Mouse (Mus musculus) gastrocnemius, adult 2 months (tissue): Measurements from ENCODE around the gene Stxbp3. TPM values are rescaled to one million over a fixed set of nuclear protein-coding genes. Genes with fewer than 3 reads are reported as not detected.
"Not testable (repeated sequence)": the region's sequence is repeated elsewhere in the genome, so short reads cannot be mapped to it uniquely, and the experiment has no call there.

ENCODE experiments used
- DNase-seq: peaks from one replicate; pipeline ENCODE4 v3.0.0; 2022
- H3K27ac ChIP-seq: fragments of 200-600 bp; 2 replicates; pipeline ENCODE4 v1.8.1; 2022; ENCODE audit warnings: mild to moderate bottlenecking
- H3K4me3 ChIP-seq: fragments of 200-600 bp; 2 replicates; pipeline ENCODE4 v1.8.1; 2022; ENCODE audit warnings: mild to moderate bottlenecking, moderate library complexity
- CTCF ChIP-seq: fragments of 200-600 bp; IDR thresholded peaks from 2 replicates; pipeline ENCODE4 v1.8.1; 2022; ENCODE audit warnings: antibody characterized with exemption, mild to moderate bottlenecking, moderate library complexity
- intact Hi-C: fragments of 180-260 bp; cut with DNase I; formaldehyde crosslinking; loops from one replicate; pipeline ENCODE4 v1.15.1; 2025
- long read RNA-seq, 2 experiments: library from polyadenylated mRNA; stranded (forward); transcript quantifications; one replicate each; pipeline ENCODE4 v2.0.0; 2021
- total RNA-seq, 2 experiments: library from RNA; stranded (reverse); gene quantifications; 2 replicates each; pipeline ENCODE4 v1.2.3; 2021

Gene Stxbp3
- total RNA-seq: 10 to 100 TPM; 30.5 to 40.4 TPM
- long read RNA-seq, experiment 1, transcript Stxbp3-201 (19 exons, 2,419 nt): major isoform, 29 of 34 reads
- long read RNA-seq, experiment 1, partial matches to known transcripts: 1 of 34 reads
- long read RNA-seq, experiment 1, other reads (novel, unspliced or antisense): 4 of 34 reads
- long read RNA-seq, experiment 2, transcript Stxbp3-201 (19 exons, 2,419 nt): major isoform, 36 of 43 reads
- long read RNA-seq, experiment 2, partial matches to known transcripts: 3 of 43 reads
- long read RNA-seq, experiment 2, other reads (novel, unspliced or antisense): 4 of 43 reads

DNA sequence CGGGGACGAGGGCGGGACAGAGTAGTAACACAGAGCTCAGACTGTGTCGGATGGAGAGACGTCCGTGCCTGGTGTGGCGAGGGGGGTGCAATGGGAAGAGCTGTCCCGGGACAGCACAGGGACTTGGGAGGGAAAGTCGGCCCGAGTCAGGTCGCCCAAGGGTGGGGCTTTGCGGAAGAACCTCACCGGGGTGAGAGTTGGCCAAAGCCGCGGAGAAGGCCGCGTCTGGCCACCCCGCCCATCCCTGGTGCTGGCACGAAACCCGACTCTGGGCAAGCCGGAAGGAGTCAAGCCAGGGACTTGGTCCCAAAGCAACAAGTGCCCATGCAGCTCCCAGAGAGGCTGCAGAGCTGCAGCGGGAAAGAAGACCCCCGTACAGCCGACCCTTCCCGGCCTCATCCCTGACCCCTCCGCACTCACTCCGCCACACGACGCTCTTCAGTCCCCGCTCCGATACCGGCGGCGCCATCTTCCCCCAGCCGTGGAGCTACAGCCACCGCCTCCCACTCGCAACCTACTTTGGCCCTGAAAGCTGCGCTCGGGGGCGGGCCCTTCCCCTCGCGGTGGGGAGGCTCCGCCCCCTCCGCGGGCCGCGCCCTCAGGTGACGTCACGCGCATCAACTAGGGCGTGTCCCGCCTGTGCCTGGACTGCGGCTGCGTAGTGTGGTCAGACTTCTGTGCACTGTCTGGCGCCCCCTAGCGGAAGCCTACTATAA lies at the start of gene Stxbp3:
Stxbp3 (minus strand) TSS at position 527 of the 716 bp plus-strand sequence.
- peak; percentile 98 for TF ChIP-seq CTCF
- H3K27ac ChIP-seq: peak within 1 kb of the TSS; percentile 99
- intact Hi-C loops: loop anchor here (5.0 kb wide), 1 partner anchor 67 kb away; no protein-coding TSS in a partner anchor
- H3K4me3 ChIP-seq: peak within 1 kb of the TSS; percentile 81
- DNase-seq: peak; percentile 99

DNA sequence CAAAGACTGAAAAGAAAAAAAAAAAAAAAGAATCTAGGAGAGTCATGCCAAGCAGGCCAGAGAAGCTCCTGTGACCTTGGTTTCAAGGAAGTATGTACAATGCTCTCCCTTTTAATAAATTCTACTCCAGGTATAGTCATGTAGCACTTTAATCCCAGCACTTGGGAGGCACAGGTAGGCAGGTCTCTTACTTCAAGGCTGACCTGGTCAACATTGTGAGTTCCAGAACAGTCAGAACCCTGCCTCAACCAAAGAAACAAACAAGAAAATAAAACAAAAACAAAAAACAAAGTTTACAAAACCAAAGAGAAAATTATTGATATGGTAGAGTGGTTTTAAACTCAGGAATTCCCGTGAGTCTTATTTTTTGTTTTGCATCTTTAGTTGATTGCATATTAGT lies 49.6 kb upstream of the Stxbp3 start, which contains the start of gene Fndc7:
Fndc7 (minus strand) TSS at position 101 of the 400 bp plus-strand sequence.
- TF ChIP-seq CTCF: no peak
- no peak within 1 kb of the TSS for H3K4me3 ChIP-seq
- no peak for DNase-seq
- H3K27ac ChIP-seq: no peak within 1 kb of the TSS
- intact Hi-C loops: no loop called here

DNA sequence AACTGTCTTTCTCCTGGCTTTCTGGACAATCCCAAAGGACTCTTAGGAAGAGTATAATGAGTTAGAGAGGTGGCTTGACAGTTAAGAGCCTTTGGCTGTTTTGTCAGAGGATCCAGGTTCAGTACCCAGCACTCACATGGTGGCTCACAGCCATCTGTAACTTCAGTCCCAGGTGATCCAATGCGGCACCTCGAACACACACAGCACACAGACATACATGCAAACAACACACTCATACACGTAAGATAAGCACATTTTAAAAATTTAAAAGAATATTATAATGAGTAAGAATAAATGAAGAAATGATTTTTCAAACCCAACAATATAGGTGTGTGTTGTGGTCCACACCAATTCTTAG lies 47.3 kb upstream of the Stxbp3 start:
- intact Hi-C loops: no loop called here
- DNase-seq: no peak
- no peak overlapping the region for H3K4me3 ChIP-seq
- no peak for TF ChIP-seq CTCF
- H3K27ac ChIP-seq: no peak overlapping the region

DNA sequence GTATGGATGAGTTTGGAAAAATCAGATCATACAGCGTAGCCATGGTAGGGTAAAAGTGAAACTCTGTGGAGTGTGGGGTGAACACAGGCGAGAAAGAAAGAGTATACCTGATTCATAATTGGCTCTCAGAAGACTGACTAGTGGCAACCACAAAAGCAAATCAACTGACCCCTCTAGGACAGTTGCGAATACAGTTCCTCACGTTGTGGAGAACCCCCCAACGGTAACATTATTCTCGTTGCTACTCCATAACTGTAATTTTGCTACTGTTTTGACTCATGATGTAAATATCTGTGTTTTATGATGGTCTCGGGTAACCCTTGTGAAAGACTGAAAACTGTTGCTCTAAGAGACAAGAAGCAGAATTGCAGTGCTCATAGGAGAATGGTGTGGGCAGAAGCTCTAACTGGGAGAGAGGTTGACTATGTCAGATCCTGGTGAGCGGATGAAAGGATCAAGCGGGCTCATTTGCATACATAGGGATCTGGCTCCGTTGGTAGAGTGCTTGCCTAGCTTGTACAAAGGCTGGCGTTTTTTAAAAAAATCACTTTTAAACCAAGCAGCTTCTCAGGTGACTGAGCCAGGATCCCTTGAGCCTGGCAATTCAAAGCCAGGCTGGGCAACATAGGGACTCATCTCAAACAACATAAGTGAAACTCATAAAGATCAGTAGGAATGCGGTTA lies 46.8 kb upstream of the Stxbp3 start:
- TF ChIP-seq CTCF: no peak
- intact Hi-C loops: no loop called here
- Histone ChIP-seq H3K27ac (no peak overlapping the region), H3K4me3 (no peak overlapping the region)
- DNase-seq: no peak

DNA sequence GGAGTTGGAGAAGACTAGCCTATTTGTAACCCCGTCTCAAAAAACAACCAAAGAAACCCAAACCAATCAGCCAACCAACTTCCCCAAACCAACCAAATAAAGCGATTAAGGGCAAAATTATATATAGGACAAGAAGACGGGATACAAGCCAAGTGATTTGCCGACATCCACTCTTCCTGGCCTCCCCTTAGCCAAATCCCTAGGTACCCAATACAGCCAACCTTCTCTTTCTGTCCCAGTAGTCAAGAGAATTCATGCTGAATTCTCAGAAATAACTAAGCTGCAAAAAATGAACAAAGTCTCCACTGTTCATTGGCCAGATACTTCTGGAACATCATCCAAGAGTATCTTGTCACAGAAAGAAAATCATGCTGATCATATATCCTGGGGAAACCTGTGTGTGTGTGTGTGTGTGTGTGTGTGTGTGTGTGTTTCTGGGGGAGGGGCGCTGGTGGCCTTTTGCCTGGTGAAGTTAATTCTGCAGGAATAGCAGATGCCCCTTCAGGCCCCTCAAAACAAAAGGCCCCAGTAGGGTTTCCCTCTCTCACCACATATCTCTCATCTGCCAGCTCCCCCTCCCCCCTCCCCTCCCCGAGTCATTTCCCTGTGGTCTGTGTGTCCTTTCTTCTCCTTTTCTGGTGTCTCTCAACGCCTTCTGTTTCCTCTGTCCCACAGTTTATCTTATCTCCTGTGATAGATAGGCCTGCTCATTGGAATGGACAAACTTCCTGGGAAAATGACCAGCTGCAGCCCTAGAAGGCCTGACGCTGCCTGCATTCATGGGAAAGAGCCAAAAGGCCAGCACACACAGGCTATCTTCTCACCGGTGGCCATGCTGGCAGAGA lies 45.6 kb upstream of the Stxbp3 start:
- no peak for DNase-seq
- Histone ChIP-seq H3K4me3 (no peak overlapping the region), H3K27ac (no peak overlapping the region)
- TF ChIP-seq CTCF: no peak
- intact Hi-C loops: no loop called here

DNA sequence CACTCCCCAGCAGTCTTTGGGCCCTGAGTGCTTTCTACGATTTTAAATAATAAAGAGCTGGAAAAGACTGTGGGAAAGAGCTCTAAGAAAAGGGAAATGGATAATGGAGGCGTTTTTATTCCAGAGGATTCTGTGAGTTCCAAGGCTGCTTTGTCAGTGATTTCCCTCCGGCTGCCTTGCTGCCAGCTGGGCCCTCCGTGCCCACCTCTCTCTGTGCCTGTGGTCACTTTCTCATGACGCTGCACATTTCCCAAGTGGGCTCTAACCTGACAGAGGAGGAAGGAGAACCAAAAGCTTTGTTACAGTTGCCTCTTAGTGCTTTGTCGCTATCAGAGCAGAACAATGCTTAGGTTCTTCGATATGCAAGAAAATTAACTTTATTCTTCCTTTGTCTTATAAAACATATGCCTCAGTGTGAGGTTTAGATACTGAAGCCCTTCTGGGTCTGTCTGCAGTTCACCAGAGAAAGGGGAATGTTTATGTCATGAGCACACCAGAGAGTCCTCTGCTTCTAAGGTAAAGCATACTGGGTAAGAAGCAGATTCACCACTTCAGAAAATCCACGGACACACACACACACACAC lies 44.5 kb upstream of the Stxbp3 start:
- intact Hi-C loops: no loop called here
- H3K27ac ChIP-seq: no peak overlapping the region
- no peak overlapping the region for H3K4me3 ChIP-seq
- no peak for DNase-seq
- no peak for TF ChIP-seq CTCF

DNA sequence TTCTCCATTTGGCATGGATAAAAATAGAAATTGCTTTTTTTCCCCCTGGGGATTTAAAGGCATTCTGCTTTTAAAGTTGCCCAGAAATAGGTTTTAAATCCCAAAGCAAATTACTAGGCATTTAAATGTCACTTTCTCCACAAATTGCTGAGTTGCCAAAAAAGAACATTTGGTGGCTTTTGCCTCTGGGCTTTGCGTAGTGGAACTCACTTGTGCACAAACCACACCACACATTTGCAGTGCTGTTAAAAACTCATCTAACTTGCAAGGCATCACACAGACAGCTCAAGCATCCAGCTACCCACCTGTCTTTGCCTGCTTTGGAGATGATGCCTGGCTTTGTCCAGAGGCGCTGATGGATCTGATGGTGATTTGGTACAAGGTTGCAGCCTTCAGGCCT lies 42.7 kb upstream of the Stxbp3 start:
- DNase-seq: no peak
- intact Hi-C loops: no loop called here
- no peak for TF ChIP-seq CTCF
- H3K4me3 ChIP-seq: no peak overlapping the region
- H3K27ac ChIP-seq: no peak overlapping the region

DNA sequence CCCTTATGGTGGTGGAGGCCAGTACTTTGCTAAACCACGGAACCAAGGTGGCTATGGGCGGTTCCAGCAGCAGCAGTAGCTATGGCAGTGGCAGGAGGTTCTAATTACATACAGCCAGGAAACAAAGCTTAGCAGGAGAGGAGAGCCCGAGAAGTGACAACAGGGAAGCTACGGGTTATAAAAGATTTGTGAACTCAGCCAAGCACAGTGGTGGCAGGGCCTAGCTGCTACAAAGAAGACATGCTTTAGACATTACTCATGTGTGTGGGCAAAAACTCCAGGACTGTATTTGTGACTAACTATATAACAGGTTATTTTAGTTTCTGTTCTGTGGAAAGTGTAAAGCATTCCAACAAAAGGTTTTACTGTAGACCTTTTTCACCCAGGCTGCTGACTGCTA lies 41.5 kb upstream of the Stxbp3 start:
- H3K27ac ChIP-seq, DNase-seq, H3K4me3 ChIP-seq, intact Hi-C loops: not testable (repeated sequence)

DNA sequence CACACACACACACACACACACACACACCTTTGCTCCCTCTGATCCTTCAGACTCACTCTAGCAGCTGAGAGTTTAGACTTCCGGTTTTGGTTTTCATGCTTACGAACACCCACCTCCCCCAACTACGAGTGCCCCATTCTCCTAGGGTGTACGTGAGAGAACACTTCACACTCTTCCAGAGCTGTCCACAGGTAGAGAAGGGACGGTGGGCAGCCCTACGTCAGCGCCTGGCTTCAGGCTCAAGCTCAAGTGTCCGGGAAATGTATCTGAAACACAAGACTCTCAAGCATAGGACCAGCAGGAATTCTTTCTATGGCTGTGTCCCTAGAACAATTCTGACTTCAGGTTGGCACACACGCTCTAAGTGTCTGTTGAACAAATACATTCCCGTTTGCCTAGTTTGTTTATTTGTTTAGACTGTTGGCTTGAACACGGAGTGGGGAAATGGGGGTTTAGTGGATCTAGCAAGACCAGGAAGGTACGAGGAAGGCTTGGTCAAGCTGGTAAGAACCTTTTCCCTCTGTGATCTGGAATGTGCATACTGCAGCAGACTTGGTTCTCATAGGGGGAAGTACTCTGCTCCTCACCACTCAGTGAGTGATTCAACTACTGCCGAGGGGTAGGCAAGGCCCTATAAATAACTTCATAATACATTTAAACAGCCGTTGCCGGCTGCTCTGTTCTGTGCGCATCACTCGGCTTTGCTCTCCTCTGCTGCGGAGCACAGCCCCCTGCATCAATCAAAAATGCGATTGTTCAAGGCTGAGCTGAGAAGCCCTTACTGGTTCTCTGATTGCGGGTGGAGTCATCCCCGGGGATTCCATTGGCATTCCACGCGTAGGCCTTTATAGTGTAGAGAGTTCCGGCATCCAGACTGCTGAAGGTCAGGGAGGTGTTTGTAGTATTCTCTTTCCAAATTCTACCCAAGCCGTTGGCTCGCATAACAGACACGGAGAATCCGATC lies 40.5 kb upstream of the Stxbp3 start:
- peak overlapping the region; percentile 55 for H3K4me3 ChIP-seq
- no peak for DNase-seq
- peak overlapping the region; percentile 48 for H3K27ac ChIP-seq
- no peak for TF ChIP-seq CTCF
- intact Hi-C loops: no loop called here

DNA sequence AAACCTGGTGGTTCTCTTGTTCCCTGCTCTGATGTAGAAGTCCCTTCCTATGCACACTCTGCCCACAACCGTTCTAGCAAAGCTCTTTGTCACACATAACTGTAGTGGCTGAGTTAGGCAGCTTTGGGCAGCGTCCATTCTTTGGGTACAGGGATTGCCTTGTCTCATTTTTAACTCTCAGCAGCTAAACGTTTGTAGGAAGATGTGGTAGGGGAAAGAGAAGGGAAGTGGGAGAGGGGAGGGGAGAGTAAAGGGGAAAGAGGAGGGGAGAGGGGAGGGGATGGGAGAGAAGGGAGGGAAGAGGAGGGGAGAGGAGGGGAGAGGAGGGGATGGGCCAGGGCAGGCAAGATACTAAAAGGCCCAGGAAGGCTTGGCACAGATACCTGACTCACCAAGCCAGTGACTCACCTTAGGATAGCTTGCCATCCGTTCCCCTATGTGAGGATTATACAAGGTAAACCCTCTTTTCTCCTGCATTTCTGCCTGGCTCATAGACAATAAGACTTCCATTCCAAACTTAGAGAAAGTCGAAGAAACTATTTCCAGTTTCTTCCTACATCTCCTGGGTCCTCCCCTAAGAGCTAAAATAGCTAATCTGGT lies 39.6 kb upstream of the Stxbp3 start:
- Histone ChIP-seq H3K27ac (no peak overlapping the region), H3K4me3 (no peak overlapping the region)
- intact Hi-C loops: no loop called here
- DNase-seq: no peak
- no peak for TF ChIP-seq CTCF

DNA sequence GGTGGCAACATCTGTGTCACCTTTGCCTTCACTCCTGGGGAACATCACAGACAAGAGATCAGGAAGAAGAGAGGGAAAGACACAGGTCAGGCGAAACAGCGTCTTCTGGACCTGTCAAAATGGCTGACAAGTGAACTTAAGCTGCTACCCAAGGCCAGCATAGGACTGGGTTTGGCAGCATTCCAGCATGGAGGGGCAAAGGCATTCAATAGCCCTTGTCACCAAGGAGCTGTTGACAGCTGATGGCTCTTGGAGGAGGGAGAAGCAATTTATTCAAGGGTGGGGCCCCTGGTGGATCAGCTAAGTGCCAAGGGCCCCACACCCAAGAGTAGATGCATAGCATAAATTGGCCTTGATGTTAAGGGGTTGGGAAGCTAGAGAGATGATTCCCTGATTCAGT lies 38.8 kb upstream of the Stxbp3 start:
- intact Hi-C loops: no loop called here
- no peak for TF ChIP-seq CTCF
- H3K4me3 ChIP-seq: no peak overlapping the region
- no peak overlapping the region for H3K27ac ChIP-seq
- no peak for DNase-seq
